Mouse (Mus musculus): Measurements from ENCODE around the gene Hcst. TPM values are rescaled to one million over a fixed set of nuclear protein-coding genes. Genes with fewer than 3 reads are reported as not detected.

Hcst gene
- polyA plus RNA-seq, 1 experiment from 2014 or later, result 0.57 TPM

GRCm38 (mm10) chr7:30408639-30409038 lies 11.0 kb downstream of the Hcst start:
- no peak overlapping the region for H3K4me2 ChIP-seq (replicated peaks; ENCODE audit: low read depth, low read length)
- no peaks in the 10 kb centered on the region for H3K27me3 ChIP-seq (ENCODE audit: control insufficient read depth, insufficient read depth, low read length)
- 88% methylated on average over 3 of the region's 3 CpGs for WGBS
- H3K9me3 ChIP-seq (ENCODE audit: control insufficient read depth, low read length), result no peaks in the 10 kb centered on the region
- no peak overlapping the region for H3K4me3 ChIP-seq (ENCODE audit: low read length)
- no peak overlapping the region for H3K27ac ChIP-seq (ENCODE audit: low read depth, low read length)
- H3K9ac ChIP-seq (ENCODE audit: low read depth, low read length), result no peak overlapping the region
- H3K4me1 ChIP-seq (ENCODE audit: control insufficient read depth, insufficient read depth, low read length), result no peaks in the 10 kb centered on the region
- H3K36me3 ChIP-seq (ENCODE audit: control insufficient read depth, insufficient read depth, low read length), result no peaks in the 10 kb centered on the region
- no peak for ATAC-seq (ENCODE audit: low FRiP score, low TSS enrichment)

GRCm38 (mm10) chr7:30402343-30402742 lies 17.3 kb downstream of the Hcst start:
- no peaks in the 10 kb centered on the region for H3K36me3 ChIP-seq (ENCODE audit: control insufficient read depth, insufficient read depth, low read length)
- no peak overlapping the region for H3K4me3 ChIP-seq (ENCODE audit: low read length)
- no peak overlapping the region for H3K9ac ChIP-seq (ENCODE audit: low read depth, low read length)
- H3K27me3 ChIP-seq (ENCODE audit: control insufficient read depth, insufficient read depth, low read length), result no peaks in the 10 kb centered on the region
- H3K4me2 ChIP-seq (replicated peaks; ENCODE audit: low read depth, low read length), result no peak overlapping the region
- WGBS, result 69% methylated on average over 4 of the region's 4 CpGs
- H3K4me1 ChIP-seq (ENCODE audit: control insufficient read depth, insufficient read depth, low read length), result no peaks in the 10 kb centered on the region
- no peaks in the 10 kb centered on the region for H3K9me3 ChIP-seq (ENCODE audit: control insufficient read depth, low read length)
- no peak overlapping the region for H3K27ac ChIP-seq (ENCODE audit: low read depth, low read length)
- ATAC-seq (ENCODE audit: low FRiP score, low TSS enrichment), result no peak

- Histone ChIP-seq H3K4me2 (replicated peaks; ENCODE audit: low read depth, low read length) (no peak overlapping the region), H3K9me3 (ENCODE audit: control insufficient read depth, low read length) (no peaks in the 10 kb centered on the region), H3K36me3 (ENCODE audit: control insufficient read depth, insufficient read depth, low read length) (no peaks in the 10 kb centered on the region), H3K4me3 (ENCODE audit: low read length) (no peak overlapping the region), H3K27ac (ENCODE audit: low read depth, low read length) (no peak overlapping the region), H3K9ac (ENCODE audit: low read depth, low read length) (no peak overlapping the region), H3K4me1 (ENCODE audit: control insufficient read depth, insufficient read depth, low read length) (no peaks in the 10 kb centered on the region), H3K27me3 (ENCODE audit: control insufficient read depth, insufficient read depth, low read length) (no peaks in the 10 kb centered on the region)
- 28% methylated on average over 7 of the region's 7 CpGs for WGBS
- no peak for ATAC-seq (ENCODE audit: low FRiP score, low TSS enrichment)
Observed at GRCm38 (mm10) chr7:30399671-30400070, 20.0 kb downstream of the Hcst start.

GRCm38 (mm10) chr7:30394871-30395270 lies 24.8 kb downstream of the Hcst start:
- Histone ChIP-seq H3K4me3 (ENCODE audit: low read length) (no peak overlapping the region), H3K27me3 (ENCODE audit: control insufficient read depth, insufficient read depth, low read length) (no peaks in the 10 kb centered on the region), H3K4me2 (replicated peaks; ENCODE audit: low read depth, low read length) (no peak overlapping the region), H3K9me3 (ENCODE audit: control insufficient read depth, low read length) (no peaks in the 10 kb centered on the region), H3K9ac (ENCODE audit: low read depth, low read length) (no peak overlapping the region), H3K36me3 (ENCODE audit: control insufficient read depth, insufficient read depth, low read length) (no peaks in the 10 kb centered on the region), H3K4me1 (ENCODE audit: control insufficient read depth, insufficient read depth, low read length) (no peaks in the 10 kb centered on the region), H3K27ac (ENCODE audit: low read depth, low read length) (no peak overlapping the region)
- WGBS, result 55% methylated on average over 2 of the region's 2 CpGs
- ATAC-seq (ENCODE audit: low FRiP score, low TSS enrichment), result no peak

- Histone ChIP-seq H3K36me3 (ENCODE audit: control insufficient read depth, insufficient read depth, low read length) (no peaks in the 10 kb centered on the region), H3K27me3 (ENCODE audit: control insufficient read depth, insufficient read depth, low read length) (no peaks in the 10 kb centered on the region), H3K4me1 (ENCODE audit: control insufficient read depth, insufficient read depth, low read length) (no peaks in the 10 kb centered on the region), H3K9ac (ENCODE audit: low read depth, low read length) (no peak overlapping the region), H3K4me2 (replicated peaks; ENCODE audit: low read depth, low read length) (no peak overlapping the region), H3K27ac (ENCODE audit: low read depth, low read length) (no peak overlapping the region; the same call in 1 of the 2 replicates), H3K9me3 (ENCODE audit: control insufficient read depth, low read length) (no peaks in the 10 kb centered on the region), H3K4me3 (ENCODE audit: low read length) (no peak overlapping the region)
- no peak for ATAC-seq (ENCODE audit: low FRiP score, low TSS enrichment)
- WGBS, result 37% methylated on average over 11 of the region's 11 CpGs
Observed at GRCm38 (mm10) chr7:30394379-30394778, 25.3 kb downstream of the Hcst start.

- Histone ChIP-seq H3K4me1 (ENCODE audit: control insufficient read depth, insufficient read depth, low read length) (no peaks in the 10 kb centered on the region), H3K27ac (ENCODE audit: low read depth, low read length) (no peak overlapping the region; the same call in 1 of the 2 replicates), H3K4me3 (ENCODE audit: low read length) (no peak overlapping the region), H3K27me3 (ENCODE audit: control insufficient read depth, insufficient read depth, low read length) (no peaks in the 10 kb centered on the region), H3K9me3 (ENCODE audit: control insufficient read depth, low read length) (no peaks in the 10 kb centered on the region), H3K9ac (ENCODE audit: low read depth, low read length) (no peak overlapping the region), H3K4me2 (replicated peaks; ENCODE audit: low read depth, low read length) (no peak overlapping the region), H3K36me3 (ENCODE audit: control insufficient read depth, insufficient read depth, low read length) (no peaks in the 10 kb centered on the region)
- 91% methylated on average over 4 of the region's 4 CpGs for WGBS
- no peak for ATAC-seq (ENCODE audit: low FRiP score, low TSS enrichment)
Observed at GRCm38 (mm10) chr7:30393631-30394030, 26.0 kb downstream of the Hcst start.

GRCm38 (mm10) chr7:30392746-30393520 lies 26.7 kb downstream of the Hcst start:
- H3K4me1 ChIP-seq (ENCODE audit: control insufficient read depth, insufficient read depth, low read length), result no peaks in the 10 kb centered on the region
- no peaks in the 10 kb centered on the region for H3K36me3 ChIP-seq (ENCODE audit: control insufficient read depth, insufficient read depth, low read length)
- H3K9me3 ChIP-seq (ENCODE audit: control insufficient read depth, low read length), result no peaks in the 10 kb centered on the region
- H3K27me3 ChIP-seq (ENCODE audit: control insufficient read depth, insufficient read depth, low read length), result no peaks in the 10 kb centered on the region
- H3K4me3 ChIP-seq (ENCODE audit: low read length), result no peak overlapping the region
- WGBS, result 61% methylated on average over 4 of the region's 4 CpGs
- no peak overlapping the region for H3K4me2 ChIP-seq (replicated peaks; ENCODE audit: low read depth, low read length)
- H3K9ac ChIP-seq (ENCODE audit: low read depth, low read length), result no peak overlapping the region
- H3K27ac ChIP-seq (ENCODE audit: low read depth, low read length), result no peak overlapping the region
- no peak for ATAC-seq (ENCODE audit: low FRiP score, low TSS enrichment)

- no peak for ATAC-seq (ENCODE audit: low FRiP score, low TSS enrichment)
- Histone ChIP-seq H3K4me3 (ENCODE audit: low read length) (no peak overlapping the region), H3K9ac (ENCODE audit: low read depth, low read length) (no peak overlapping the region), H3K36me3 (ENCODE audit: control insufficient read depth, insufficient read depth, low read length) (no peaks in the 10 kb centered on the region), H3K4me1 (ENCODE audit: control insufficient read depth, insufficient read depth, low read length) (no peaks in the 10 kb centered on the region), H3K27ac (ENCODE audit: low read depth, low read length) (no peak overlapping the region), H3K27me3 (ENCODE audit: control insufficient read depth, insufficient read depth, low read length) (no peaks in the 10 kb centered on the region), H3K9me3 (ENCODE audit: control insufficient read depth, low read length) (no peaks in the 10 kb centered on the region), H3K4me2 (replicated peaks; ENCODE audit: low read depth, low read length) (no peak overlapping the region)
- 87% methylated on average over 9 of the region's 9 CpGs for WGBS
Observed at GRCm38 (mm10) chr7:30384106-30384505, 35.5 kb downstream of the Hcst start.

- ATAC-seq (ENCODE audit: low FRiP score, low TSS enrichment), result no peak
- H3K9me3 ChIP-seq (ENCODE audit: control insufficient read depth, low read length), result no peaks in the 10 kb centered on the region
- H3K27me3 ChIP-seq (ENCODE audit: control insufficient read depth, insufficient read depth, low read length), result no peaks in the 10 kb centered on the region
- H3K4me1 ChIP-seq (ENCODE audit: control insufficient read depth, insufficient read depth, low read length), result no peaks in the 10 kb centered on the region
- H3K4me2 ChIP-seq (replicated peaks; ENCODE audit: low read depth, low read length), result no peak overlapping the region
- no peak overlapping the region for H3K9ac ChIP-seq (ENCODE audit: low read depth, low read length)
- no peak overlapping the region for H3K4me3 ChIP-seq (ENCODE audit: low read length)
- no peaks in the 10 kb centered on the region for H3K36me3 ChIP-seq (ENCODE audit: control insufficient read depth, insufficient read depth, low read length)
- H3K27ac ChIP-seq (ENCODE audit: low read depth, low read length), result no peak overlapping the region
- 62% methylated on average over 5 of the region's 5 CpGs for WGBS
Observed at GRCm38 (mm10) chr7:30380061-30380460, 39.6 kb downstream of the Hcst start.
